Mouse (Mus musculus) megakaryocyte progenitor cell, adult 5-6 weeks (primary cell): ENCODE results near the gene Fcrl1. TPM values are rescaled to one million over a fixed set of nuclear protein-coding genes. Genes with fewer than 3 reads are reported as not detected.
"Not testable (repeated sequence)": the region's sequence is repeated elsewhere in the genome, so short reads cannot be mapped to it uniquely, and the experiment has no call there.

ENCODE experiments used
- ATAC-seq: replicated peaks from 2 replicates; pipeline ENCODE4 v1.8.0; 2016; ENCODE audit warnings: mild to moderate bottlenecking, moderate TSS enrichment, inconsistent platforms; ENCODE audit not compliant: poor library complexity
- total RNA-seq, 2 experiments: library from RNA; stranded (forward) in 1 of 2; stranded (reverse) in 1 of 2; fragments of 157-497, 149-512 nt in 1 of 2; fragments of 200-1000 nt in 1 of 2; gene quantifications; 2 replicates each; pipeline versions ENCODE4 v1.2.3 to v1.2.4; 2015 to 2017

Fcrl1 gene
- 0.49 and 1.2 TPM in 2 replicates for total RNA-seq (2015)
- 0.12 and 0.74 TPM in 2 replicates for total RNA-seq (2017)

GRCm38 (mm10) chr3:87376195-87377165, at the start of gene Fcrl1:
Fcrl1 (plus strand) TSS chr3:87376387.
- peak; percentile 88 for ATAC-seq

GRCm38 (mm10) chr3:87337899-87338298, 38.3 kb upstream of the Fcrl1 start:
- peak; percentile 72 for ATAC-seq

GRCm38 (mm10) chr3:87350992-87351391, 25.2 kb upstream of the Fcrl1 start:
- ATAC-seq = peak; percentile 20

- ATAC-seq = no peak
Observed at GRCm38 (mm10) chr3:87357581-87357980, 18.6 kb upstream of the Fcrl1 start, which contains the start of gene Cd5l. Cd5l (plus strand) TSS chr3:87357881.

- ATAC-seq = no peak
Observed at GRCm38 (mm10) chr3:87359215-87359614, 17.0 kb upstream of the Fcrl1 start.

- ATAC-seq = no peak
Observed at GRCm38 (mm10) chr3:87360466-87360865, 15.7 kb upstream of the Fcrl1 start.

GRCm38 (mm10) chr3:87365691-87366090, 10.5 kb upstream of the Fcrl1 start:
- ATAC-seq = no peak

GRCm38 (mm10) chr3:87367511-87367910, 8.7 kb upstream of the Fcrl1 start:
- ATAC-seq = no peak

GRCm38 (mm10) chr3:87369181-87369580, 7.0 kb upstream of the Fcrl1 start:
- ATAC-seq = peak; percentile 58

GRCm38 (mm10) chr3:87377228-87377627, 1.0 kb downstream of the Fcrl1 start:
- ATAC-seq = no peak

- ATAC-seq = no peak
Observed at GRCm38 (mm10) chr3:87377719-87378118, 1.5 kb downstream of the Fcrl1 start.

- ATAC-seq = not testable (repeated sequence)
Observed at GRCm38 (mm10) chr3:87379641-87380315, 3.6 kb downstream of the Fcrl1 start.

- no peak for ATAC-seq
Observed at GRCm38 (mm10) chr3:87381806-87382712, 5.9 kb downstream of the Fcrl1 start.

GRCm38 (mm10) chr3:87383308-87383707, 7.1 kb downstream of the Fcrl1 start:
- no peak for ATAC-seq

- no peak for ATAC-seq
Observed at GRCm38 (mm10) chr3:87385105-87385504, 8.9 kb downstream of the Fcrl1 start.

- no peak for ATAC-seq
Observed at GRCm38 (mm10) chr3:87390935-87391334, 14.7 kb downstream of the Fcrl1 start.

- ATAC-seq = no peak
Observed at GRCm38 (mm10) chr3:87398809-87399208, 22.6 kb downstream of the Fcrl1 start.

- ATAC-seq = no peak
Observed at GRCm38 (mm10) chr3:87399906-87400305, 23.7 kb downstream of the Fcrl1 start.

- peak; percentile 94 for ATAC-seq
Observed at GRCm38 (mm10) chr3:87401321-87401720, 25.1 kb downstream of the Fcrl1 start.

- peak; percentile 99 for ATAC-seq
Observed at GRCm38 (mm10) chr3:87408171-87408570, 32.0 kb downstream of the Fcrl1 start.
